In genomic region chr10:85655881-85656280, GRCm38 (mm10) we compare ENCODE assay signal across 8 mouse cellular contexts.
A peak's percentile ranks its signal among the peaks of the same experiment; 100 is the strongest.
DNase-seq lines count a peak whose midpoint lies in the region; ATAC-seq and TF ChIP-seq lines count a peak whose summit lies in the region.

No protein-coding gene starts in this region.

- H3K4me3 ChIP-seq in lung, adult 2 months (replicated peaks; ENCODE audit: extremely low read depth, low read depth, low read length) = no peak overlapping the region
- no peak overlapping the region for H3K4me3 ChIP-seq in midbrain, postnatal 0 days (ENCODE audit: low read depth, low read length)

- H3K27ac ChIP-seq in midbrain, postnatal 0 days (ENCODE audit: low read depth, low read length) = no peak overlapping the region

- no peak for TF ChIP-seq CTCF in lung, adult 2 months (IDR thresholded peaks at IDR 0.05; ENCODE audit: insufficient read depth, low read length)
- no peak for TF ChIP-seq CTCF in midbrain, postnatal 0 days (IDR thresholded peaks at IDR 0.05)

- TF ChIP-seq POLR2A in lung, adult 2 months (IDR thresholded peaks at IDR 0.05; ENCODE audit: borderline replicate concordance, extremely low read depth, low read depth, low read length) = no peak

- no peaks in the 10 kb centered on the region for H3K27me3 ChIP-seq in midbrain, postnatal 0 days (ENCODE audit: insufficient read depth, low read length)

- H3K36me3 ChIP-seq in midbrain, postnatal 0 days (ENCODE audit: insufficient read depth, low read length) = peaks cover 10% of the 10 kb centered on the region; the same call in 1 of the 2 replicates

- DNase-seq in embryo, embryonic 11 days = peak; percentile 12
- no peak for DNase-seq in embryo, embryonic 10.5 days (ENCODE audit: low spot score)
- DNase-seq in lung, adult 18-20 months = peak; percentile 14 to 32
- DNase-seq in lung, adult 2 months = no peak
- DNase-seq in midbrain, postnatal 0 days (ENCODE audit: low spot score) = peak; percentile 63
- no peak for DNase-seq in left cerebral cortex, adult 11 months (ENCODE audit: low spot score)
- DNase-seq in thymus, postnatal 14 days = no peak

- peak; percentile 54 to 74 for ATAC-seq in hematopoietic stem cell, adult 5-6 weeks (replicated peaks in 1 of 2; ENCODE audit: insufficient read depth in 1 of 2, low FRiP score in 2 of 2, low TSS enrichment in 1 of 2, low read depth in 1 of 2, poor library complexity in 2 of 2, severe bottlenecking in 2 of 2)
- no peak for ATAC-seq in midbrain, postnatal 0 days (ENCODE audit: low FRiP score)

- WGBS in lung, adult 2 months = 23% methylated on average over 4 of the region's 4 CpGs
- WGBS in midbrain, postnatal 0 days = 54% methylated on average over 4 of the region's 4 CpGs

- no peaks in the 10 kb centered on the region for H3K9me3 ChIP-seq in midbrain, postnatal 0 days (ENCODE audit: low read length)

- no peak overlapping the region for H3K9ac ChIP-seq in midbrain, postnatal 0 days (replicated peaks; ENCODE audit: low read length, poor library complexity, severe bottlenecking)

- no peak overlapping the region for H3K4me2 ChIP-seq in midbrain, postnatal 0 days (ENCODE audit: low read depth, low read length, poor library complexity, severe bottlenecking)

- peaks cover 5% of the 10 kb centered on the region for H3K4me1 ChIP-seq in lung, adult 2 months (ENCODE audit: control insufficient read depth, insufficient read depth, low read length)
- no peaks in the 10 kb centered on the region for H3K4me1 ChIP-seq in midbrain, postnatal 0 days (ENCODE audit: insufficient read depth, low read length)

Comparison
In these comparisons a context has a peak if more than half of its experiments do, and no peak if none do; other contexts are left out.
1. DNase-seq: peak in embryo, embryonic 11 days (single experiment), lung, adult 18-20 months (2 of 2) and midbrain, postnatal 0 days (single experiment); none in embryo, embryonic 10.5 days (single experiment), lung, adult 2 months (single experiment), left cerebral cortex, adult 11 months (single experiment) and thymus, postnatal 14 days (single experiment).